Mouse (Mus musculus): ENCODE results near the gene Emx1.

DNA sequence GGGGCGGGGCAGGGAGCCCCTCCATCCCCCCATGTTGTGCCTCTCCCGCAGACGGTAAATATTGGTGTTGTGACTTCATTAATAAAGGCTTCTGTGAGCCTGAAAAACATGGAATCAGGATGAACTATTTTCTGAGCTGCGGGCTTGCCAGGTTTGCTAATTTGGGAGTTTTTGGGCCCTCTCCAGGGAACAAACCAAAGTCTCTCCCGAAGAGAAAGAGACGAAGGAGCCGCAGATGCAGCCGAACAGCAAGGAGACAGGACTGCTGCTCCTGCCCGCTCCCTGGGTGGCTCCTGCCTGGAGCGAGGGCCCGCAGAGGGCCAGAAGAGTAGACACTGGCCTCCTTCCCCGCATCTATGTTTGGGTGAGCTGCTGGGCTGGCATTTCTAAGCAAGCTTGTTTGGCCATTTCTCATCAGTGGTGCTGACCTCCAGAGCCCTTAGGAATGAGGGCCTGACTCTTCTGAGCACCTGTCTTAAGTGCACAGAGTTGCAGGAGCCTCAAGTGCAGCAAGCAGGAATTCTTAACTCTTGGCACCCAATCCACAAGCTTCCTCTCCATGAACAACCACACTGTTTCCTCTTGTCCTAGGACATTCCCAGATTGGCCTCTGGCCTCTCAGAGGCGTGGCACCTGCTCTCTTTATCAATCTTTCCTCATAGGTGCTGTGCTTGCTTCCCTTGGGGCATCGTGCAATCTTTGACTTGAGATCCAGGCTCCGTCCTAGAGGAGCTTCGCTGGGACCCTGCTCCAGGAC, 19.1 kb downstream of the Emx1 start:
- TF ChIP-seq CTCF (IDR thresholded peaks at IDR 0.05; ENCODE audit: low read depth, low read length) = no peak
- TF ChIP-seq TAL1 (conservative IDR thresholded peaks at IDR 0.05; ENCODE audit: low read depth, low read length) = no peak
- TF ChIP-seq GATA1 (IDR thresholded peaks at IDR 0.05; ENCODE audit: borderline replicate concordance, low read length) = no peak
- TF ChIP-seq POLR2AphosphoS5 (IDR thresholded peaks at IDR 0.05; ENCODE audit: insufficient replicate concordance, low read depth, low read length) = no peak
- no peak for TF ChIP-seq GATA2 (IDR thresholded peaks at IDR 0.05; ENCODE audit: borderline replicate concordance, low read depth, low read length)
